Mouse (Mus musculus): Measurements from ENCODE around the gene Prlhr.
A peak's percentile ranks its signal among the peaks of the same experiment; 100 is the strongest.

Prlhr gene

GRCm38 (mm10) chr19:60468254-60468762 is at the start of gene Prlhr:
Prlhr (minus strand) TSS chr19:60468304.
- no peak for DNase-seq

- no peak for DNase-seq
These were observed 47.0 kb upstream of the Prlhr start for GRCm38 (mm10) chr19:60515064-60515463.

GRCm38 (mm10) chr19:60513431-60513830 is 45.3 kb upstream of the Prlhr start:
- no peak for DNase-seq

- DNase-seq = no peak
These were observed 32.1 kb upstream of the Prlhr start for GRCm38 (mm10) chr19:60500209-60500608.

- no peak for DNase-seq
These were observed 29.1 kb upstream of the Prlhr start for GRCm38 (mm10) chr19:60497171-60497570.

GRCm38 (mm10) chr19:60495772-60496171 is 27.7 kb upstream of the Prlhr start:
- DNase-seq = no peak

- peak; percentile 17 for DNase-seq
These were observed 21.5 kb upstream of the Prlhr start for GRCm38 (mm10) chr19:60489566-60489965.

GRCm38 (mm10) chr19:60485261-60485660 is 17.2 kb upstream of the Prlhr start:
- no peak for DNase-seq

GRCm38 (mm10) chr19:60478859-60479258 is 10.8 kb upstream of the Prlhr start:
- no peak for DNase-seq

GRCm38 (mm10) chr19:60477788-60478187 is 9.7 kb upstream of the Prlhr start:
- no peak for DNase-seq

- no peak for DNase-seq
These were observed 742 bp upstream of the Prlhr start for GRCm38 (mm10) chr19:60468846-60469245.

GRCm38 (mm10) chr19:60467588-60468007 is 506 bp downstream of the Prlhr start:
- no peak for DNase-seq

- peak; percentile 53 for DNase-seq
These were observed 1.0 kb downstream of the Prlhr start for GRCm38 (mm10) chr19:60466953-60467570.

GRCm38 (mm10) chr19:60465726-60466125 is 2.4 kb downstream of the Prlhr start:
- DNase-seq = no peak

- peak; percentile 40 for DNase-seq
These were observed 4.2 kb downstream of the Prlhr start for GRCm38 (mm10) chr19:60463896-60464295.

- no peak for DNase-seq
These were observed 4.7 kb downstream of the Prlhr start for GRCm38 (mm10) chr19:60463440-60463839.

GRCm38 (mm10) chr19:60461476-60461875 is 6.6 kb downstream of the Prlhr start:
- DNase-seq = no peak

GRCm38 (mm10) chr19:60459680-60460079 is 8.4 kb downstream of the Prlhr start:
- DNase-seq = no peak

GRCm38 (mm10) chr19:60459071-60459470 is 9.0 kb downstream of the Prlhr start:
- no peak for DNase-seq

GRCm38 (mm10) chr19:60455791-60456190 is 12.3 kb downstream of the Prlhr start:
- DNase-seq = no peak

- DNase-seq = no peak
These were observed 27.6 kb downstream of the Prlhr start for GRCm38 (mm10) chr19:60440531-60440930.

- no peak for DNase-seq
These were observed 28.0 kb downstream of the Prlhr start for GRCm38 (mm10) chr19:60440083-60440482.

GRCm38 (mm10) chr19:60437566-60438241 is 30.4 kb downstream of the Prlhr start:
- DNase-seq = peak; percentile 6

GRCm38 (mm10) chr19:60432347-60433129 is 35.6 kb downstream of the Prlhr start:
- no peak for DNase-seq

All from cerebellum, adult 9-10 months (tissue).